Mouse (Mus musculus) heart, embryonic 15.5 days (tissue): Measurements from ENCODE around the gene Chd6. TPM values are rescaled to one million over a fixed set of nuclear protein-coding genes. Genes with fewer than 3 reads are reported as not detected.

Experiments
- ATAC-seq: fragments of 200-750 bp; cut with Nextera tagmentation; replicated peaks from 2 replicates; pipeline ENCODE4 v1.8.0; 2017; ENCODE audit warnings: low read depth, moderate TSS enrichment; ENCODE audit not compliant: insufficient number of reproducible peaks, insufficient read depth, low FRiP score
- H3K27ac ChIP-seq: fragments of 300-500 bp; sonication (generic); 2 replicates; pipeline ENCODE4 v1.5.1; 2015; ENCODE audit warnings: mild to moderate bottlenecking, inconsistent platforms
- H3K27me3 ChIP-seq: fragments of 300-500 bp; sonication (generic); 2 replicates; pipeline ENCODE4 v1.6.1; 2015; ENCODE audit warnings: inconsistent platforms
- H3K36me3 ChIP-seq: fragments of 300-500 bp; sonication (generic); 2 replicates; pipeline ENCODE4 v1.6.1; 2015; ENCODE audit warnings: mild to moderate bottlenecking, inconsistent platforms
- H3K4me1 ChIP-seq: fragments of 300-500 bp; sonication (generic); replicated peaks from 2 replicates; pipeline ENCODE4 v1.6.1; 2015; ENCODE audit warnings: inconsistent platforms
- H3K4me2 ChIP-seq: fragments of 300-500 bp; sonication (generic); 2 replicates; pipeline ENCODE4 v1.6.1; 2015; ENCODE audit warnings: inconsistent platforms, mild to moderate bottlenecking, moderate library complexity
- H3K4me3 ChIP-seq: fragments of 300-500 bp; sonication (generic); 2 replicates; pipeline ENCODE4 v1.5.1; 2015; ENCODE audit warnings: mild to moderate bottlenecking, inconsistent platforms
- H3K9ac ChIP-seq: fragments of 300-500 bp; sonication (generic); 2 replicates; pipeline ENCODE4 v1.6.1; 2015; ENCODE audit warnings: mild to moderate bottlenecking, inconsistent platforms
- H3K9me3 ChIP-seq: fragments of 300-500 bp; sonication (generic); replicated peaks from 2 replicates; pipeline ENCODE4 v1.6.1; 2016; ENCODE audit warnings: inconsistent platforms
- WGBS: fragments of 180-500 bp; shearing (Covaris S2); methylation state at CpG from one replicate; pipeline ENCODE4 v1.1.7; 2015; ENCODE audit warnings: mixed read lengths; 5-methylcytosine and 5-hydroxymethylcytosine counted together
- polyA plus RNA-seq: library from polyadenylated mRNA; unstranded; fragments of >200 nt; fragmentation: Nextera tagmentation; extraction: Ambion mirVana; gene quantifications from 2 replicates; pipeline ENCODE4 v1.2.1, GENCODE M21; 2015

Chd6 gene
- polyA plus RNA-seq, 1 experiment from 2014 or later: 17.1 TPM

DNA sequence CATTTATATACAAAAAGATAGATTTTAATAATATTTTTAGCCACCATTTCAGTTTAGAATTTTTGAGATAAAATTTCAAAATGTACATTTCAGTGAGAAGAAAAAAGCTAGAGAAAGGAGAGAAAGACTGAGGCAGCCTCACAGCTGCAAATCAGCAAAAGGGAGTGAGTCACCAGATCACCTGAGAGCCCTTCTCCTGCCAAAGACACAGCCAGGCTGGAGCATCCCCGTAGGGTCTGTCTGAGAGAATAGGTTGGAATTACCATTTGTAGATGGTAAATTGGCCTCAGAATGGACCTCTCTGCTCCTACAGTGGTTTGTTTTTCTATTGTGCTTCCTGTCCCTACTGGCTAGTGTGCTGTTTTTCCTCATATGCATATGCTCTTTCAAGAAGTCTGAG is 84.3 kb downstream of the Chd6 start:
- WGBS: 88% methylated on average over 1 of the region's 1 CpGs
- Histone ChIP-seq H3K27me3 (no peaks in the 10 kb centered on the region), H3K36me3 (peaks cover 60% of the 10 kb centered on the region), H3K4me3 (no peak overlapping the region), H3K4me2 (no peak overlapping the region), H3K9me3 (no peaks in the 10 kb centered on the region), H3K27ac (no peak overlapping the region), H3K9ac (no peak overlapping the region), H3K4me1 (no peaks in the 10 kb centered on the region)
- no peak for ATAC-seq

DNA sequence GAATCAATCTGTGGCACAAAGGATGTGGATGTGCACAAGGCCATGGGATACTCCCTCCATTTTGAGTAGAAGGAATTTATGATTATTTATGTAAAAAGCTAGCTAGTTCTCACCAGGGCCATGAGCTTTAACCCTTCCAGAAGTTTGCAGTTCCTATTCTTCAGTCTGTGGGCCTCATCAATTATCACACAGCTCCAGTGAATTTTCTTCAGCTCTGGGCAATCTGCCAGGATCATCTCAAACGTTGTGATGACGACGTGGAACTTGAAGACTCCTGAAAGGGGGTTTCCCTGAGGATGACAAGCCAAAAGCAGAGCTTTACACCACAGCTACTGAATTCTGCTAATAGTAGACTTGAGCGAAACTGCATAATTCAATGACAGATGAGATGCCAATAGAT is 91.0 kb downstream of the Chd6 start:
- no peaks in the 10 kb centered on the region for H3K27me3 ChIP-seq
- H3K4me2 ChIP-seq: no peak overlapping the region
- no peaks in the 10 kb centered on the region; the same call in 1 of the 2 replicates for H3K4me1 ChIP-seq
- WGBS: 32% methylated on average over 4 of the region's 4 CpGs
- no peak overlapping the region for H3K9ac ChIP-seq
- no peak for ATAC-seq
- peaks cover 84% of the 10 kb centered on the region for H3K36me3 ChIP-seq
- H3K9me3 ChIP-seq: no peaks in the 10 kb centered on the region
- no peak overlapping the region for H3K27ac ChIP-seq
- no peak overlapping the region for H3K4me3 ChIP-seq

DNA sequence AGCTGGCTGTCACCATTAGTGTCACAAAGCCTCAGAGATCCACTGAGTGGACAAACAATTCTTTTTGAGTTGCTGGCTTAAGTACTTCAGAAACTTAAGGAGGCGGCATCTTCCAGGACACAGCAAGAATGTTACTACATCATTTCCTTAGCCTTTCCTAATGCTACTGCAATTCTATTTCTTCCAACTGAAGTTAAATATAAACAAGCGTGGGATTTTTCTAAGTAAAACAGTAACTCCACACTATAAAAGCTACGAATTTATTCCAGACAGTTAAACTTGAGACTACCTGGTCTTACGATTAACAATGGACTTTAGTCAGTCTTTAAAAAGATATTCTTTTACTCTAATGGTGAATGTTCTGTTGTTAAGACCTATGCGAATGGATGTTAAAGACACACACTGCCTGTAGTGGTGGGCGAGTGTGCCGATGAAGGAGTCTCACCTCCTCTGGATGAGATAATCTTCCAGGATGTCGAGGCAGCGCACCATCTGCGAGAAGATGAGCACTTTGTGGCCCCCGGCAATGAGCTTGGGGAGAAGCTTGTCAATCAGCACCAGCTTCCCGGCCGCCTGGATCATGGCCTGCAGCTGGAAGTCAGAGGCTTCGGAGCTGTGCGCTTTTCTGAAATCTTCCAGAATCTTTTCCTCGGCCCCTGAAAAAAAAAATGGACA is 96.2 kb downstream of the Chd6 start:
- Histone ChIP-seq H3K36me3 (peaks cover 90% of the 10 kb centered on the region), H3K9ac (no peak overlapping the region), H3K9me3 (no peaks in the 10 kb centered on the region), H3K4me1 (no peaks in the 10 kb centered on the region), H3K4me3 (no peak overlapping the region), H3K27me3 (no peaks in the 10 kb centered on the region), H3K27ac (no peak overlapping the region), H3K4me2 (no peak overlapping the region)
- no peak for ATAC-seq
- WGBS: 90% methylated on average over 16 of the region's 16 CpGs

DNA sequence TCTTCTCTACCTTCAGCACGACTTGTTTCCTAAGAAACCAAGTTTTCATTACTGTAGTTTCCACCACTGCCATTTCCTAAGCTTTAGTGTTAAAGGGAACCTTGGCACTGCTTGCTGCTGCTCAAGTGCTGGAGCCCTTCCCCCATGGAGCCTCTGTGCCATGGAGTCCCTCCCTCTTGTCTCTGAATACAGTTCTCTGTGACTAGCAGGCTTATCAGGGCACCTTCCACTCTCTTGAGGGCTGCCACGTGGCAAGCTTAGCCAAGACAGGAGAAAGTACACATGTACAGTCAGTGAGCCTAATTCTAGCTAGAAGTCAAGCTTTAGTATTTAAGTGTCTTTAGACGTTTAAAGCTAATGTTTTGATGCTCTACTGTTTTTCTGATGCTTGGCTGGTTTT is 104.5 kb downstream of the Chd6 start:
- 38% methylated on average over 3 of the region's 3 CpGs for WGBS
- H3K27me3 ChIP-seq: no peaks in the 10 kb centered on the region
- no peak overlapping the region for H3K4me2 ChIP-seq
- peaks cover 29% of the 10 kb centered on the region for H3K36me3 ChIP-seq
- peaks cover 13% of the 10 kb centered on the region for H3K4me1 ChIP-seq
- H3K9ac ChIP-seq: no peak overlapping the region
- H3K27ac ChIP-seq: peak overlapping the region; percentile 31; the same call in 1 of the 2 replicates
- no peak overlapping the region for H3K4me3 ChIP-seq
- H3K9me3 ChIP-seq: no peaks in the 10 kb centered on the region
- peak; percentile 96 for ATAC-seq

DNA sequence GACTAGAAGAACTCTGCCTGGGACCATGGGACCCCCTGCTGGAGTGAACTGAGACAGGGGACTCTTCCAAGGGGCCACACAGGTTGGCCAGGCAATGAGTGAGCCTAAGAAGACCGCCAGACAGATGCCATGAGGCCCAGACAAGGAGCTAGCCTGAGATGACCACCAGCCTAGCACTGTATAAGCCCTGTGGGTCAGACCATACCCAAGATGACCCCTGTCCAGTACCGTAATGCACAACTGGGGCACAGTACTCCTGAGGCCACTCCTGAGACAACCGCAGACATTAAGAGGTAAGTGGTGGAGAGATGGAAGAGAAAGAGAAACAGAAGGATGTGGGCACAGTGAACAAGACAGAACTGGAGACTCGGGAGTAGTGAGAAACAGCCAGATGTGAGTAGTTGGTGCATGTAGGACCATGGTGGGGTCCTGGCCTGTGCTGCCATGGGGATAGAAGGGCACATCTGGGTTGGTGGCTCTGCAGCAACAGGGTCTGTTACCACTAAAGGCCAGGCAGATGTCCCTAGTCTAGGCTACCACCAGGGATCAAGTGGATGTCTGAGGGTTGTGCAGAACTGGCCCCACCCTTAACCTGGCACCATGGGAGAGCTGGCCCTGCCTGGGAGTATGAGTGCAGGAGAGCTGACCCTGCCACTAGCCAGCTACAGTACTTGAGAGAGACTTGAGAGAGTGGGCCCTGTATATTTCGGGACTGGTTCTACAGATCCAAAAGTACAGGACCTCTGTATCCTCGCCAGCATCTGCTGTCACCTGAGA is 111.7 kb downstream of the Chd6 start:
- no peaks in the 10 kb centered on the region for H3K4me1 ChIP-seq
- H3K36me3 ChIP-seq: peaks cover 5% of the 10 kb centered on the region; the same call in 1 of the 2 replicates
- H3K4me2 ChIP-seq: no peak overlapping the region
- 93% methylated on average over 6 of the region's 6 CpGs for WGBS
- H3K27me3 ChIP-seq: no peaks in the 10 kb centered on the region
- H3K27ac ChIP-seq: no peak overlapping the region
- no peaks in the 10 kb centered on the region for H3K9me3 ChIP-seq
- no peak for ATAC-seq
- H3K4me3 ChIP-seq: no peak overlapping the region
- H3K9ac ChIP-seq: no peak overlapping the region

DNA sequence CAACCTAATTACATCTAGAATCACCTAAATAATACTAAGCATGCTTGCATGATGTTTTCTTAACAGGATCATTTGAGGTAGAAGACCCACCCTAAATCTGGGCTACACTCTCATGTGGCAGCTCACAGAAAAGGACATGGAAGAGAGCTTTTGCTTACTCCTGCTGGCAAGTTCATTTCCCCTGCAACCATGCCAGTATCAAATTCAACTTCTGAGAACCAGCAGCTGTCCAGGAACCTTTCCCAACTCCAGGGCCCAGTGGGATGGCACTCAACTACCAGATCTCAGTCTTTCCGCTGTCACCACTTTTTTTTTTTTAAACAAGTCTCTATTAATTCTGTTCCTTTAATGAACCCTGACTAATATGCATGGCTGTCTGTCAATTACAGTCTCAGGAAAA is 114.7 kb downstream of the Chd6 start:
- peaks cover 16% of the 10 kb centered on the region for H3K4me1 ChIP-seq
- no peaks in the 10 kb centered on the region for H3K9me3 ChIP-seq
- no peak overlapping the region for H3K4me2 ChIP-seq
- 93% methylated on average over 1 of the region's 1 CpGs for WGBS
- no peak overlapping the region for H3K9ac ChIP-seq
- H3K36me3 ChIP-seq: peaks cover 6% of the 10 kb centered on the region; the same call in 1 of the 2 replicates
- ATAC-seq: no peak
- no peaks in the 10 kb centered on the region for H3K27me3 ChIP-seq
- no peak overlapping the region for H3K4me3 ChIP-seq
- no peak overlapping the region for H3K27ac ChIP-seq

DNA sequence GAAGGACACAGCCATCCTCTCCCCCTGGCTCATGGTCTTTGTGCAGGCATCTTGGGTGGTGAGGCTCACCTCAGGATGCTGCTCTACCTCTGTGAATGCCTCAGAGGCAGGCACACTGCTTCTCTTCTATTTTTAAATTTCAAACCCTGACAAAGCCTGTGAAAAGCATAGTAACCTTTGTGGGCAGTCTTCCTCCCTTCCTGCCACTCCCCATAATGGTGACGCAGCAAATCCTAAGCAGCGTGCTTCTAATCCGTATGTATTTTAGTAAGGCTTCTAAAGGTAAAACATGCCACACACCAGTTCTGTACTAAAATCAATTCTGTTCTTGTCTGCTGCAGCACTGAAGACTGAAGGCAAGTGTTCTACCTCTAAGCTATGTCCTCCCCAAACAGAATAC is 116.4 kb downstream of the Chd6 start:
- Histone ChIP-seq H3K9ac (no peak overlapping the region), H3K36me3 (peaks cover 13% of the 10 kb centered on the region), H3K27ac (no peak overlapping the region), H3K9me3 (no peaks in the 10 kb centered on the region), H3K27me3 (no peaks in the 10 kb centered on the region), H3K4me3 (no peak overlapping the region), H3K4me2 (no peak overlapping the region), H3K4me1 (peaks cover 16% of the 10 kb centered on the region)
- ATAC-seq: no peak
- WGBS: 90% methylated on average over 3 of the region's 3 CpGs

DNA sequence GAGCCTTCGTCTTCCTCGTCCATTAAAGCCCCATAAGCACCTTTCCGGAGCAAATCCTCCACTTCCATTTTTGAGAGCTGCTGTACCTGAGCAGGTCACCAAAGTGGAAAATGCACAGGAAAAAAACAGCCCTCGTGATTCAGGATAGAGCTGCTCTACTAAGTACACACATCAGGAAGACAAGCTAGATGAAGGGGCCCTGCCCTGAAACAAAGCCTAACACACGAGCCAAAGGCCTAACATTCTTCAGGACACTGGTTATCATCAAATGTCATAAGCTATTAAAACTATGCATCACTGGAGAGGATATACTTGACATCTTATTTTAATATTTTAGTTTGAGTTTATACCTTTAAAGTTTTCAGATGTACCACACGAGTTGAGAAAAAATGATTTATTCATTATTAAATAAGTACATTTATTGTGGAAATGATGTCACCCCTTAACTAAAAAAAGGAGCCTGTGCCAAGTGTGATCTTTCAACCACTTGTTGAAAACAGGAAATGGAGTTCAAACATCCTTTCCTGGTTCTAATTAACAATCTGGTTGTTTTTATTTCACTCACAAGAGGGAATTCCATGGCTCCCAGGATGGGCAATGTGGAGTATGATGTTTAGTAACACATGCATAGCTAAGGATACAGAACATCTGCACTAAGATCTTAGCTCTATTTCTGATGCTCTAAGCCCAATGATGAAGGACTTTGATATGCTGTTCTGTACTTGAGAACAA is 118.4 kb downstream of the Chd6 start:
- ATAC-seq: peak; percentile 58; the same call in 1 of the 2 replicates
- Histone ChIP-seq H3K36me3 (peaks cover 23% of the 10 kb centered on the region), H3K9me3 (no peaks in the 10 kb centered on the region), H3K9ac (no peak overlapping the region), H3K4me2 (no peak overlapping the region), H3K4me1 (peaks cover 16% of the 10 kb centered on the region), H3K27me3 (no peaks in the 10 kb centered on the region), H3K4me3 (no peak overlapping the region), H3K27ac (peak overlapping the region; percentile 69)
- 56% methylated on average over 6 of the region's 6 CpGs for WGBS

DNA sequence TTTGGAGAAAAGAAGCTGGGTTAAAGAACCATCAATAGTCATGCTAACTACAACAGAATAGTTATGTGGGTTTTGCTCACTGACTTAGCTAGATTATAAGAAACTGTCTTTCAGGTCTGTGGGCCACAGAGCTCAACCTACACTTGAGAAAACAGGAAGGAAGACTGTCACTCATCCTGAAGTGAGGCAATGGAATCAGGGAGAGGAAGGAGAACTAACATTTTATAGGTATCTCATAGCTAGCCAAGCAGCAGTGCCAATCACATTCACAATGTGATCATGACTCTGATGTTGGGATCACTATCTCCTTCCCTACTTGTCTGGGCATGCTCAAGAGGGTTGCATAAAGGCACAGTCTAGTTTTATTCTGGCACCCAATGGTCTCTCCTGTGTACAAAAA is 121.4 kb downstream of the Chd6 start:
- H3K9me3 ChIP-seq: no peaks in the 10 kb centered on the region
- H3K4me3 ChIP-seq: no peak overlapping the region
- no peaks in the 10 kb centered on the region for H3K27me3 ChIP-seq
- no peak overlapping the region for H3K9ac ChIP-seq
- no peak for ATAC-seq
- H3K27ac ChIP-seq: no peak overlapping the region
- H3K36me3 ChIP-seq: peaks cover 48% of the 10 kb centered on the region
- H3K4me1 ChIP-seq: peaks cover 16% of the 10 kb centered on the region
- no peak overlapping the region for H3K4me2 ChIP-seq

DNA sequence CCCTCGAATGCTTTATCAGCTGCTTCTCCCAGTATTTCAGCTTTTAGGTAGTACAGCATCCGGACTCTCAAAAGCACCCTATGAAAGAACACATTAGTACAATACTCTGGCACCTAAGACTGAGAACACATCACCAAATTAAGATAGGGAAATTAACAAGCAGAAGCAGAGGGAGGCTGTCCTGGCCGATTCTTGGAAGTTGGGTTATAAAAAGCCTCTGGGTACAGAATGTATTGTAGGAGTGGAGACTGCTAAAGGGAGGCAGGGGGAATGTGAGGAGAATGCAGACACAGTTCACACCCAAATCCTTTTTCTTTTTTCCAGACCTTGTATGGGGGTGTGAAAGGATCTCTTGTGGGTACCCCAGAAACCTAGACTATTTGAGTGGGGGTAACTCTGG is 126.2 kb downstream of the Chd6 start:
- no peak for ATAC-seq
- H3K4me2 ChIP-seq: no peak overlapping the region
- H3K36me3 ChIP-seq: peaks cover 67% of the 10 kb centered on the region
- H3K9me3 ChIP-seq: no peaks in the 10 kb centered on the region
- no peaks in the 10 kb centered on the region for H3K27me3 ChIP-seq
- no peak overlapping the region for H3K27ac ChIP-seq
- no peak overlapping the region for H3K4me3 ChIP-seq
- 0 out of 2 replicates have a peak, but pooled peaks cover 2% of the 10 kb centered on the region for H3K4me1 ChIP-seq
- no peak overlapping the region for H3K9ac ChIP-seq
- WGBS: 67% methylated on average over 3 of the region's 3 CpGs

DNA sequence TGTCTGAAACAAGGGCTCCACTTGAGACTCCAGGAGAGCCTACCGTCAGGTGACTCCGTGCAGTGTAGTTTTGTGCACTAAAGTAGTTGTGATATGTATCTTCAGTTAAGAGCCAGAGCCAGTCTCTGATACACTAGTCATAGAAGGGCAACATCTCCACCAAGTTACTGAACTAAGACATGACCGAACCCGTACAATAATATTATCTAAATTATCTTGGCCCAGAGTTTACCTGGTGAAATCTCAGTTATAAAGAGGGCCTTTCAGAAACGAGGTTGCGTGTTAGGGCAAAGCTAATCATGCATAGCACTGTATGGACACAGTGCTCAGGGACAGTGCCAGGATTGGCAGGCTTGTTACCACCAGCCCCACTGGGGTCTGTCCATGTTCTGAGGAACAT is 127.1 kb downstream of the Chd6 start:
- no peak overlapping the region for H3K4me2 ChIP-seq
- 81% methylated on average over 6 of the region's 6 CpGs for WGBS
- ATAC-seq: no peak
- peaks cover 59% of the 10 kb centered on the region for H3K36me3 ChIP-seq
- no peak overlapping the region for H3K27ac ChIP-seq
- no peaks in the 10 kb centered on the region for H3K27me3 ChIP-seq
- H3K4me1 ChIP-seq: 0 out of 2 replicates have a peak, but pooled peaks cover 3% of the 10 kb centered on the region
- H3K9ac ChIP-seq: no peak overlapping the region
- H3K9me3 ChIP-seq: no peaks in the 10 kb centered on the region
- no peak overlapping the region for H3K4me3 ChIP-seq
